Mouse (Mus musculus) ES-Bruce4 (cell line): ENCODE data around the gene 1190005I06Rik. TPM values are rescaled to one million over a fixed set of nuclear protein-coding genes. Genes with fewer than 3 reads are reported as not detected.
A peak's percentile ranks its signal among the peaks of the same experiment; 100 is the strongest.

Source experiments
- H3K27ac ChIP-seq: 2 replicates; pipeline ENCODE4 v1.5.1; 2012; ENCODE audit warnings: low read length, inconsistent platforms; ENCODE audit not compliant: insufficient read depth
- H3K27me3 ChIP-seq: 2 replicates; pipeline ENCODE4 v1.6.1; 2012; ENCODE audit warnings: mild to moderate bottlenecking, low read length, inconsistent platforms; ENCODE audit not compliant: control insufficient read depth, poor library complexity, insufficient read depth, severe bottlenecking
- H3K36me3 ChIP-seq: 2 replicates; pipeline ENCODE4 v1.6.1; 2012; ENCODE audit warnings: inconsistent platforms, mild to moderate bottlenecking, low read length, moderate library complexity; ENCODE audit not compliant: control insufficient read depth, poor library complexity, insufficient read depth, severe bottlenecking
- H3K4me1 ChIP-seq: one replicate; pipeline ENCODE4 v1.8.1; 2011; ENCODE audit warnings: low read length; ENCODE audit not compliant: control insufficient read depth, insufficient read depth
- H3K4me3 ChIP-seq: 2 replicates; pipeline ENCODE4 v1.5.1; 2011; ENCODE audit warnings: low read depth, mild to moderate bottlenecking, low read length
- H3K9ac ChIP-seq: 2 replicates; pipeline ENCODE4 v1.6.1; 2012; ENCODE audit warnings: low read depth, mild to moderate bottlenecking, inconsistent platforms; ENCODE audit not compliant: poor library complexity, severe bottlenecking
- H3K9me3 ChIP-seq: replicated peaks from 2 replicates; pipeline ENCODE4 v1.6.1; 2012; ENCODE audit warnings: mild to moderate bottlenecking, low read length, inconsistent platforms; ENCODE audit not compliant: control insufficient read depth, poor library complexity, insufficient read depth, severe bottlenecking
- CTCF ChIP-seq: IDR thresholded peaks from one replicate; pipeline ENCODE4 v1.8.1; 2011; ENCODE audit warnings: low read depth, low read length
- EP300 ChIP-seq: IDR thresholded peaks from 2 replicates; pipeline ENCODE4 v1.6.1; 2011; ENCODE audit warnings: low read depth, low read length; ENCODE audit not compliant: insufficient read depth
- POLR2A ChIP-seq: IDR thresholded peaks from one replicate; pipeline ENCODE4 v1.8.1; 2011; ENCODE audit warnings: low read length; ENCODE audit not compliant: insufficient read depth
- polyA plus RNA-seq: library from polyadenylated mRNA; stranded (reverse); fragments of >200 nt; gene quantifications from 2 replicates; pipeline ENCODE4 v1.2.4, GENCODE M21; 2011; ENCODE audit warnings: low read depth; ENCODE audit not compliant: missing spikeins, insufficient read depth, insufficient read length

Gene 1190005I06Rik
- polyA plus RNA-seq, 1 experiment, result 12.4 TPM

DNA sequence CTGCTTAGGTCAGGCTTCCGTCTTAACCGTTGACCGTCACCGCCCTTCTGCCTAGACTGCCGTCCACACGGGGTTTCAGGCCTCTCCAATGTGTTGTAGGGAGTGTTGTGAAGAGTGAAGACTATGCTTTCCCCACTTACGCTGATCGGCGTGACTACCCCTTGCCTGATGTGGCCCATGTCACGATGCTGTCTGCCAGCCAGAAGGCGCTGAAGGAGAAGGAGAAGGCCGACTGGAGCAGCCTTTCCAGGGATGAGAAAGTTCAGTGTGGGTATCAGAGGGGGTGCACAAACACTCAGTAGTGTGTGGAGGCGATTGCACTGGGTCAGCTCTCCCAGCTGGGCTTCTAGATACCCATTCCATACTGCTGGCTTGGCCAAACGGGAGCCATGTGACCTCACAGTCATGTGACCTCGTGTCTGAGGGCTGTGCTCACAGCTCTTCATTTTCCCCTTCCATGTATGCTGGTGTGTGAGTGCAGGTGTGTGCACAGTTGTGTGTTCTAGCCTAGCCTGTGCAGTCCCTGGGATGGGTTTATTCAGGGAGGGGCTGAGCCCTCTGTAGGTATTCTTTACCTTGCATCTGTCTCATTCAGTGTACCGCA lies 25.3 kb upstream of the 1190005I06Rik start:
- Histone ChIP-seq H3K27ac (peak overlapping the region; percentile 90), H3K36me3 (peaks cover 42% of the 10 kb centered on the region), H3K9ac (no peak overlapping the region), H3K27me3 (no peaks in the 10 kb centered on the region), H3K9me3 (no peaks in the 10 kb centered on the region), H3K4me1 (peaks cover 6% of the 10 kb centered on the region), H3K4me3 (no peak overlapping the region; the same call in 1 of the 2 replicates)
- TF ChIP-seq POLR2A (no peak), CTCF (no peak), EP300 (no peak)

DNA sequence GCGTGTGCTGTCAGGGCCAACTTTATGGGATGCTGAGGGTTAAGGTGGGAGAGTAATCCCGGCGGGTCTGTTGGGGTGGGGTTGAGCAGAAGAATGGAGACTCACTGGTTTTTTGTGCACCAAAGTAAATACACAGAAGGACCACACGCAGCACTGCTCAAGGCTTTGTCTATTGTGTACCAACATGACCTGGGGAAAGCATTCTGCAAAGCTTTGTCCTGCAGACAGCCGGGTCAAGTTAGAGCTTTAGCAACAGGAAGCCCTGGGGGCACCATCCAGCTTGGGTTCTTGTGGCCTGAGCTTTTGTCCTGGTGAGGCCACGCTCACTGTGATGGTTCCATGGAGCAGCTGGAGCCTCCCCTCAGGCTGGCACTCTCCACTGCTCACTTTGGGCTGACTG lies 24.3 kb upstream of the 1190005I06Rik start:
- H3K27ac ChIP-seq, result peak overlapping the region; percentile 90
- H3K9me3 ChIP-seq, result no peaks in the 10 kb centered on the region
- H3K36me3 ChIP-seq, result peaks cover 42% of the 10 kb centered on the region
- H3K4me1 ChIP-seq, result peaks cover 6% of the 10 kb centered on the region
- H3K9ac ChIP-seq, result no peak overlapping the region
- no peaks in the 10 kb centered on the region for H3K27me3 ChIP-seq
- peak overlapping the region; percentile 30 for H3K4me3 ChIP-seq
- TF ChIP-seq POLR2A (no peak), EP300 (peak; percentile 98)

DNA sequence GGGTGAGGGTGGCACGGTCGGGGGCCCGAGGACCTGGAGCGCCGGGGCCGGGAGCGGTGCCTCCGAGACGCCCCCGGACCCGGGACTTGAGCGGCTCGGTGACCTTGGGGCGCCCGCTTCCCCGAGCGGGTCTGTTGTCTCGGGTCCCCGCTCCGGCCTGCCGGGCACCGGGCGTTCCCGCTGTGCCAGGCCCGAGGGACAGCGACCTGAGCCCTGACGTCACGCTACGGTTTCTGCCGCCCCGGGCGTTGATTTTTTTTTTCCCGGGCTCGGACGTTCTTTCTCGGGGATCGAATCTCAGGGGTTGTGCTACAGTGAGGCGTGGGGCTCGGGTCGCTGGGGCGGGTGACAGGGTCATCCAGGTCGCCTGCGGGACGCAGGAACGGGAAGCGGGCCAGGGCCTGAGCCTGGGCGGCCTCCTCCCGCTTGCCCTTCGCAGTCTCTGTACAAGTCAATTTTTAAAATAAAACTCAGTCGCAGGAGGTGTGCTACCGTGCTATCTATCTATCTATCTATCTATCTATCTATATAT lies 21.0 kb upstream of the 1190005I06Rik start, which contains the start of gene Emc8:
Gene Emc8 (minus strand): TSS at position 200 of the 532 bp plus-strand sequence.
- peak within 1 kb of the TSS; percentile 90 for H3K9ac ChIP-seq
- TF ChIP-seq POLR2A (no peak), EP300 (no peak), CTCF (no peak)
- H3K36me3 ChIP-seq, result peaks cover 49% of the 10 kb centered on the region
- H3K4me3 ChIP-seq, result peak within 1 kb of the TSS; percentile 85
- peaks cover 8% of the 10 kb centered on the region for H3K4me1 ChIP-seq
- H3K27me3 ChIP-seq, result no peaks in the 10 kb centered on the region
- H3K27ac ChIP-seq, result peak within 1 kb of the TSS; percentile 92
- no peaks in the 10 kb centered on the region for H3K9me3 ChIP-seq

DNA sequence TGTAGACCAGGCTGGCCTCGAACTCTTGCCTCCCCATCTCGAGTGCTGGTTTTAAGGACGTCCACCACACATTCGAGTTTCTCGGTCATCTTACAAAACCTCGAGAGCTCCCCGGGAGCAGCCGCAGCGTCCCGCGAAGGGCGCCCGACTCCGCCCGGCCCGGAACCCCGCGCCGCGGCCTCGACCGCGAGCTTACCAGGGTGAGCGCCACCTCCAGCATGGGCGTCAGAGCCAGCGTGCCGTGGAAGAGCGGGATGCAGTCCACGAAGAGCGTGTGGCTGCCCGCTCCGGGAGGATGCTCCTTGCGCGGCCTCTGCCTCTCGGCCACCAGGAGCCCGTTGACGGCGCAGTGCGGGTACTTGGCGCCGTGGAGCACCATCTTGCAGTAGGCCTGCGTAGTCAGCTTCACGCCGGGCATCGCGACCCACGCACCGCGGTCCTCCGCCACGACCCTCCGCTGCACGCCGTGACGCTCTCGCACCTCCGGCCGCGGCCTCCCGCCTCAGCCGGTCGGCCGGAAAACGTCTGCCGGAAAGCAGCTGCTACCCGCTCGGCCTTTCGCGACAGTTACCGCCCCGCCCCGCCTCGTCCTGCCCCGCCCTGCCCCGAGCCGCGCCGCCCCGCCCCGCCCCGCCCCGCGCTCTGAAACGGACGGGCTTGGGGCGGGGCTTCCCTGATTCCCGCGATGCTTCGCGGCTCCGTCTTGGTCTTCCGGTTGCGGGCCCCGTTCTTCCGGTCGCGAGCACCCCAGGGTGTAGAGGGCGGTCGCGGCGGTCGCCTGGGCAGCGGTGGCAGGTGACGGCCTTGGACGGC lies 20.3 kb upstream of the 1190005I06Rik start, which contains the start of the genes Gm27021 and Cox4i1:
Gene Gm27021 (minus strand): TSS at position 519 of the 813 bp plus-strand sequence.
Gene Cox4i1 (plus strand): TSS at position 662 of the 813 bp plus-strand sequence.
- TF ChIP-seq EP300, result no peak
- no peak for TF ChIP-seq CTCF
- peak; percentile 92 for TF ChIP-seq POLR2A
- H3K9me3 ChIP-seq, result no peaks in the 10 kb centered on the region
- H3K27me3 ChIP-seq, result no peaks in the 10 kb centered on the region
- peak within 1 kb of the TSS; percentile 90 for H3K9ac ChIP-seq
- H3K4me3 ChIP-seq, result peak within 1 kb of the TSS; percentile 85
- H3K4me1 ChIP-seq, result peaks cover 8% of the 10 kb centered on the region
- H3K27ac ChIP-seq, result peak within 1 kb of the TSS; percentile 92
- H3K36me3 ChIP-seq, result peaks cover 45% of the 10 kb centered on the region

DNA sequence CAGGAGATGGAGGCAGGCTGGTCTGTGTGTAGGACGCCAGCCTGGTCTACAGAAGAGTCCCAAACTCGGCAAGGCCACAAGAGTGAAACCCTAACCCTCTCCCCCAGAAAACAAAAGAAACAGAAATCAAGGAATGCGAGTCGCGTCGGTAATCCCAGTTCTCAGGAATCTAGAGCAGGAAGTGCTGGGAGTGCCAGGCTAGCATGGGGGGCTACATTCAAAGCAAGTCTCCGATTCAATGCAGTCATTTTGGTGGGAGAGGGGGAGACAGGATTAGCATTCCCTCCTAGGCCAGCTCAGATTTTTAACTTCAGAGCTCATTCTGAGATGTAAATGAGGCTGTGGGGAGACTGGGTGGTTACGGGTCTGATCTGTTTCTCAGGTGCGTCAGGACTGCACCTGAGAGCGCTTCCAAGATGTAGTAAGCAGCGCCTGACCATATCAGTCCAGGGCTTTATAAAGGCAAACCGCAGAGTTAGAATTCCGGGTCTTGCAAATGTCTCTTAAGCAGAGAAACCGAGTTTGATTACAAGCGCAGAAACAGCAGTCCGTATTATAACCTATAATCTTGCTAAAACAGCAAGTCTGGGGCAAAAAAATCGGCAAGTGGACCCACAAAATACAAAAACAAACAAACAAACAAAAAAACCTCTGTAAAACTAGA lies 19.5 kb upstream of the 1190005I06Rik start:
- no peaks in the 10 kb centered on the region for H3K9me3 ChIP-seq
- H3K4me3 ChIP-seq, result peak overlapping the region; percentile 72
- no peaks in the 10 kb centered on the region for H3K27me3 ChIP-seq
- peak overlapping the region; percentile 92 for H3K27ac ChIP-seq
- peaks cover 6% of the 10 kb centered on the region for H3K4me1 ChIP-seq
- peak overlapping the region; percentile 90 for H3K9ac ChIP-seq
- peaks cover 38% of the 10 kb centered on the region for H3K36me3 ChIP-seq
- no peak for TF ChIP-seq EP300
- no peak for TF ChIP-seq POLR2A
